9 mouse cellular contexts compared by ENCODE assay signal in genomic region chr11:116621258-116621704, GRCm38 (mm10). TPM values are rescaled to one million over a fixed set of nuclear protein-coding genes. Genes with fewer than 3 reads are reported as not detected.
DNase-seq lines count a peak whose midpoint lies in the region; ATAC-seq and TF ChIP-seq lines count a peak whose summit lies in the region.
"Had no signal": no experiment of that assay in that cellular context is flagged by ENCODE, and none has a peak within 500 bp of the region (broad histone marks: within the 10 kb centered on the region; RNA-seq: fewer than 3 reads in every experiment).

No protein-coding gene starts in this region.

- peaks cover 7% of the 10 kb centered on the region; the same call in 1 of the 2 replicates for H3K27me3 ChIP-seq in hindbrain, postnatal 0 days (ENCODE audit: insufficient read depth, low read length)
- H3K27me3 ChIP-seq in limb, embryonic 15.5 days, result no peaks in the 10 kb centered on the region
- H3K27me3 ChIP-seq in stomach, embryonic 14.5 days (ENCODE audit: control insufficient read depth, insufficient read depth, low read length), result no peaks in the 10 kb centered on the region

- TF ChIP-seq CTCF in hindbrain, postnatal 0 days (IDR thresholded peaks at IDR 0.05; ENCODE audit: low read depth), result no peak

- H3K9ac ChIP-seq in hindbrain, postnatal 0 days (replicated peaks; ENCODE audit: low read length), result no peak overlapping the region
- no peak overlapping the region for H3K9ac ChIP-seq in limb, embryonic 15.5 days
- no peak overlapping the region for H3K9ac ChIP-seq in stomach, embryonic 14.5 days (replicated peaks; ENCODE audit: low read depth, low read length)
- H3K9ac ChIP-seq: midbrain, embryonic 12.5 days had no signal

- H3K4me1 ChIP-seq in hindbrain, postnatal 0 days (ENCODE audit: insufficient read depth, low read length), result peaks cover 39% of the 10 kb centered on the region
- H3K4me1 ChIP-seq in limb, embryonic 15.5 days, result peaks cover 80% of the 10 kb centered on the region
- H3K4me1 ChIP-seq in stomach, embryonic 14.5 days (ENCODE audit: control insufficient read depth, insufficient read depth, low read length), result peaks cover 35% of the 10 kb centered on the region

- DNase-seq in ovary, postnatal 36 days (ENCODE audit: low spot score), result peak; percentile 84
- DNase-seq in ovary, postnatal 14 days (ENCODE audit: low spot score), result no peak
- peak; percentile 77 for DNase-seq in cerebellum, adult 11 months
- DNase-seq in gastrocnemius, postnatal 10 days, result peak; percentile 76
- DNase-seq in hindbrain, postnatal 0 days (ENCODE audit: low spot score), result peak; percentile 80
- no peak for DNase-seq in thymus, adult 18-20 months

- peak overlapping the region; percentile 51; the same call in 1 of the 2 replicates for H3K27ac ChIP-seq in hindbrain, postnatal 0 days
- H3K27ac ChIP-seq in limb, embryonic 15.5 days, result peak overlapping the region; percentile 12; the same call in 1 of the 2 replicates
- H3K27ac ChIP-seq in stomach, embryonic 14.5 days (ENCODE audit: low read length), result peak overlapping the region; percentile 66; the same call in 1 of the 2 replicates
- H3K27ac ChIP-seq: midbrain, embryonic 12.5 days had no signal

- H3K4me2 ChIP-seq in hindbrain, postnatal 0 days (ENCODE audit: low read depth, low read length), result no peak overlapping the region
- no peak overlapping the region for H3K4me2 ChIP-seq in limb, embryonic 15.5 days
- 0 out of 2 replicates have a peak overlapping the region, but pooled peaks have one; percentile 7 for H3K4me2 ChIP-seq in stomach, embryonic 14.5 days (replicated peaks; ENCODE audit: low read depth, low read length)
- H3K4me2 ChIP-seq: midbrain, embryonic 12.5 days had no signal

- H3K9me3 ChIP-seq in hindbrain, postnatal 0 days (ENCODE audit: low read length), result no peaks in the 10 kb centered on the region
- no peaks in the 10 kb centered on the region for H3K9me3 ChIP-seq in limb, embryonic 15.5 days
- H3K9me3 ChIP-seq in stomach, embryonic 14.5 days (ENCODE audit: control insufficient read depth, low read depth, low read length), result no peaks in the 10 kb centered on the region
- H3K9me3 ChIP-seq: midbrain, embryonic 12.5 days had no signal

- H3K4me3 ChIP-seq in hindbrain, postnatal 0 days (ENCODE audit: low read length), result no peak overlapping the region
- no peak overlapping the region for H3K4me3 ChIP-seq in limb, embryonic 15.5 days
- no peak overlapping the region for H3K4me3 ChIP-seq in stomach, embryonic 14.5 days (ENCODE audit: low read depth, low read length)
- H3K4me3 ChIP-seq: midbrain, embryonic 12.5 days had no signal

- no peaks in the 10 kb centered on the region for H3K36me3 ChIP-seq in hindbrain, postnatal 0 days (ENCODE audit: insufficient read depth, low read length)
- H3K36me3 ChIP-seq in limb, embryonic 15.5 days, result no peaks in the 10 kb centered on the region
- H3K36me3 ChIP-seq in stomach, embryonic 14.5 days (ENCODE audit: control insufficient read depth, insufficient read depth, low read length), result no peaks in the 10 kb centered on the region
- H3K36me3 ChIP-seq: midbrain, embryonic 12.5 days had no signal

- WGBS in hindbrain, postnatal 0 days, result 29% methylated on average over 6 of the region's 6 CpGs
- 30% methylated on average over 6 of the region's 6 CpGs for WGBS in limb, embryonic 15.5 days
- 22% methylated on average over 6 of the region's 6 CpGs for WGBS in stomach, embryonic 14.5 days

- ATAC-seq in hindbrain, postnatal 0 days, result peak; percentile 79
- no peak for ATAC-seq in limb, embryonic 15.5 days (ENCODE audit: insufficient number of reproducible peaks, low FRiP score, low TSS enrichment, low read depth)
- peak; percentile 28; the same call in 1 of the 2 replicates for ATAC-seq in stomach, embryonic 14.5 days (ENCODE audit: insufficient number of reproducible peaks, insufficient read depth, low FRiP score, low read depth)

RNA-seq across cellular contexts. Expression of gene Rhbdf2, which starts 5.5 kb away (rescaled TPM):
- 1 to 10 TPM; 5.2 to 8.4 TPM for total RNA-seq in gastrocnemius, postnatal 10 days (2021)
- total RNA-seq in hindbrain, postnatal 0 days (2014; rRNA removed), result 3.8 and 4.0 TPM in 2 replicates
- polyA plus RNA-seq in hindbrain, postnatal 0 days (2015; fragmentation: Nextera tagmentation; extraction: Ambion mirVana), result 1.1 and 1.6 TPM in 2 replicates
- polyA plus RNA-seq in limb, embryonic 15.5 days (2015; fragmentation: Nextera tagmentation; extraction: Ambion mirVana), result 7.1 and 8.2 TPM in 2 replicates
- polyA plus RNA-seq in stomach, embryonic 14.5 days (2014; fragmentation: Nextera tagmentation; extraction: Ambion mirVana), result 4.5 and 6.2 TPM in 2 replicates

RNA-seq across cellular contexts. Expression of gene Prcd, which starts 32.1 kb away (rescaled TPM):
- under 1 TPM in 1 of 2 experiments, not detected in 1; 0.81 TPM for total RNA-seq in gastrocnemius, postnatal 10 days (2021)
- 1.2 and 1.3 TPM in 2 replicates for total RNA-seq in hindbrain, postnatal 0 days (2014; rRNA removed)
- polyA plus RNA-seq in hindbrain, postnatal 0 days (2015; fragmentation: Nextera tagmentation; extraction: Ambion mirVana), result 5.3 and 6.4 TPM in 2 replicates
- 1.9 and 2.6 TPM in 2 replicates for polyA plus RNA-seq in limb, embryonic 15.5 days (2015; fragmentation: Nextera tagmentation; extraction: Ambion mirVana)
- polyA plus RNA-seq in stomach, embryonic 14.5 days (2014; fragmentation: Nextera tagmentation; extraction: Ambion mirVana), result 1.2 and 1.7 TPM in 2 replicates

RNA-seq across cellular contexts. Expression of gene Cygb, which starts 32.8 kb away (rescaled TPM):
- 10 to 100 TPM; 26.6 to 30.3 TPM for total RNA-seq in gastrocnemius, postnatal 10 days (2021)
- 48.4 and 54.7 TPM in 2 replicates for total RNA-seq in hindbrain, postnatal 0 days (2014; rRNA removed)
- polyA plus RNA-seq in hindbrain, postnatal 0 days (2015; fragmentation: Nextera tagmentation; extraction: Ambion mirVana), result 46.0 and 48.1 TPM in 2 replicates
- 20.1 and 22.2 TPM in 2 replicates for polyA plus RNA-seq in limb, embryonic 15.5 days (2015; fragmentation: Nextera tagmentation; extraction: Ambion mirVana)
- polyA plus RNA-seq in stomach, embryonic 14.5 days (2014; fragmentation: Nextera tagmentation; extraction: Ambion mirVana), result 19.9 and 20.8 TPM in 2 replicates

RNA-seq across cellular contexts. Expression of gene Aanat, which starts 35.0 kb away (rescaled TPM):
- total RNA-seq in gastrocnemius, postnatal 10 days (2021), result not detected
- total RNA-seq in hindbrain, postnatal 0 days (2014; rRNA removed), result 0.68 TPM in 1 of 2 replicates, not detected in the other
- 0.46 and 0.81 TPM in 2 replicates for polyA plus RNA-seq in hindbrain, postnatal 0 days (2015; fragmentation: Nextera tagmentation; extraction: Ambion mirVana)
- not detected in 2 replicates for polyA plus RNA-seq in limb, embryonic 15.5 days (2015; fragmentation: Nextera tagmentation; extraction: Ambion mirVana)
- polyA plus RNA-seq in stomach, embryonic 14.5 days (2014; fragmentation: Nextera tagmentation; extraction: Ambion mirVana), result not detected in 2 replicates

RNA-seq across cellular contexts. Expression of gene Ube2o, which starts 40.0 kb away (rescaled TPM):
- 10 to 100 TPM; 20.7 to 24.9 TPM for total RNA-seq in gastrocnemius, postnatal 10 days (2021)
- 101 and 112 TPM in 2 replicates for total RNA-seq in hindbrain, postnatal 0 days (2014; rRNA removed)
- polyA plus RNA-seq in hindbrain, postnatal 0 days (2015; fragmentation: Nextera tagmentation; extraction: Ambion mirVana), result 31.3 and 31.9 TPM in 2 replicates
- 9.7 and 10.1 TPM in 2 replicates for polyA plus RNA-seq in limb, embryonic 15.5 days (2015; fragmentation: Nextera tagmentation; extraction: Ambion mirVana)
- polyA plus RNA-seq in stomach, embryonic 14.5 days (2014; fragmentation: Nextera tagmentation; extraction: Ambion mirVana), result 10.1 and 11.4 TPM in 2 replicates

Comparison
In these comparisons a context has a peak if more than half of its experiments do, and no peak if none do; other contexts are left out.
1. DNase-seq: peak in ovary, postnatal 36 days (single experiment), cerebellum, adult 11 months (single experiment), gastrocnemius, postnatal 10 days (single experiment) and hindbrain, postnatal 0 days (single experiment); none in ovary, postnatal 14 days (single experiment) and thymus, adult 18-20 months (0 of 2).
2. H3K27ac ChIP-seq: peak in every context shown above with its lines; median percentile 66 in stomach, embryonic 14.5 days; 51 in hindbrain, postnatal 0 days; 12 in limb, embryonic 15.5 days.